In genomic region chr2:139114523-139114922, GRCm38 (mm10) we compare ENCODE assay signal across 16 mouse cellular contexts.
DNase-seq lines count a peak whose midpoint lies in the region; ATAC-seq lines count a peak whose summit lies in the region.
"Had no signal": no experiment of that assay in that cellular context is flagged by ENCODE, and none has a peak within 500 bp of the region (broad histone marks: within the 10 kb centered on the region; RNA-seq: fewer than 3 reads in every experiment).

No protein-coding gene starts in this region.

- 54% methylated on average over 4 of the region's 4 CpGs for WGBS in forebrain, embryonic 14.5 days
- WGBS in forebrain, embryonic 10.5 days, result 91% methylated on average over 4 of the region's 4 CpGs
- 78% methylated on average over 4 of the region's 4 CpGs for WGBS in neural tube, embryonic 14.5 days
- WGBS in neural tube, embryonic 15.5 days, result 59% methylated on average over 4 of the region's 4 CpGs

- DNase-seq in forebrain, embryonic 14.5 days (ENCODE audit: low spot score), result peak; percentile 2
- no peak for DNase-seq in forebrain, embryonic 10.5 days (ENCODE audit: extremely low spot score, low spot score)
- no peak for DNase-seq in heart, adult 11 months
- DNase-seq: adrenal gland, adult 2 months; adrenal gland, postnatal 10 days; adrenal gland, postnatal 25 days; cerebellum, adult 11-12 months; cerebellum, adult 2 months; cerebellum, adult 9-10 months; cerebellum, postnatal 10 days; forebrain, postnatal 0 days had no signal

- H3K9ac ChIP-seq in forebrain, embryonic 14.5 days (ENCODE audit: low read length), result no peak overlapping the region
- H3K9ac ChIP-seq in neural tube, embryonic 14.5 days (replicated peaks; ENCODE audit: low read depth, low read length), result no peak overlapping the region
- H3K9ac ChIP-seq in neural tube, embryonic 15.5 days (replicated peaks), result no peak overlapping the region
- H3K9ac ChIP-seq: embryonic facial prominence, embryonic 12.5 days; forebrain, embryonic 15.5 days; forebrain, postnatal 0 days had no signal

- H3K9me3 ChIP-seq in forebrain, embryonic 14.5 days (replicated peaks; ENCODE audit: control insufficient read depth, low read length), result no peaks in the 10 kb centered on the region
- no peaks in the 10 kb centered on the region for H3K9me3 ChIP-seq in forebrain, embryonic 10.5 days
- H3K9me3 ChIP-seq in neural tube, embryonic 14.5 days (ENCODE audit: control insufficient read depth, low read length), result no peaks in the 10 kb centered on the region
- H3K9me3 ChIP-seq in neural tube, embryonic 15.5 days (replicated peaks), result no peaks in the 10 kb centered on the region
- H3K9me3 ChIP-seq: embryonic facial prominence, embryonic 10.5 days; embryonic facial prominence, embryonic 12.5 days; forebrain, embryonic 15.5 days had no signal

- no peak overlapping the region for H3K4me2 ChIP-seq in forebrain, embryonic 14.5 days (ENCODE audit: low read length)
- H3K4me2 ChIP-seq in neural tube, embryonic 14.5 days (ENCODE audit: low read depth, low read length), result no peak overlapping the region
- H3K4me2 ChIP-seq in neural tube, embryonic 15.5 days, result no peak overlapping the region
- H3K4me2 ChIP-seq: embryonic facial prominence, embryonic 12.5 days; forebrain, embryonic 15.5 days had no signal

- no peaks in the 10 kb centered on the region for H3K27me3 ChIP-seq in forebrain, embryonic 14.5 days (replicated peaks; ENCODE audit: control insufficient read depth, insufficient read depth, low read length)
- H3K27me3 ChIP-seq in forebrain, embryonic 10.5 days (ENCODE audit: poor library complexity, severe bottlenecking), result no peaks in the 10 kb centered on the region
- H3K27me3 ChIP-seq in neural tube, embryonic 14.5 days (ENCODE audit: control insufficient read depth, insufficient read depth, low read length), result no peaks in the 10 kb centered on the region
- no peaks in the 10 kb centered on the region for H3K27me3 ChIP-seq in neural tube, embryonic 15.5 days (replicated peaks)
- H3K27me3 ChIP-seq: embryonic facial prominence, embryonic 12.5 days; forebrain, embryonic 15.5 days had no signal

- H3K36me3 ChIP-seq in forebrain, embryonic 14.5 days (ENCODE audit: control insufficient read depth, insufficient read depth, low read length), result no peaks in the 10 kb centered on the region
- no peaks in the 10 kb centered on the region for H3K36me3 ChIP-seq in forebrain, embryonic 10.5 days (replicated peaks)
- no peaks in the 10 kb centered on the region for H3K36me3 ChIP-seq in neural tube, embryonic 14.5 days (ENCODE audit: control insufficient read depth, insufficient read depth, low read length)
- no peaks in the 10 kb centered on the region for H3K36me3 ChIP-seq in neural tube, embryonic 15.5 days
- H3K36me3 ChIP-seq: embryonic facial prominence, embryonic 10.5 days; embryonic facial prominence, embryonic 12.5 days; forebrain, embryonic 15.5 days had no signal

- ATAC-seq in forebrain, embryonic 14.5 days, result no peak
- ATAC-seq in neural tube, embryonic 14.5 days (ENCODE audit: low read depth), result peak; percentile 66; the same call in 1 of the 2 replicates
- ATAC-seq in neural tube, embryonic 15.5 days (ENCODE audit: low FRiP score), result no peak
- ATAC-seq: forebrain, embryonic 15.5 days; forebrain, postnatal 0 days had no signal

- H3K4me1 ChIP-seq in forebrain, embryonic 14.5 days (ENCODE audit: control insufficient read depth, insufficient read depth, low read length), result no peaks in the 10 kb centered on the region
- H3K4me1 ChIP-seq in forebrain, embryonic 10.5 days, result no peaks in the 10 kb centered on the region
- no peaks in the 10 kb centered on the region for H3K4me1 ChIP-seq in neural tube, embryonic 14.5 days (ENCODE audit: control insufficient read depth, insufficient read depth, low read length)
- H3K4me1 ChIP-seq in neural tube, embryonic 15.5 days, result no peaks in the 10 kb centered on the region
- H3K4me1 ChIP-seq: embryonic facial prominence, embryonic 10.5 days; embryonic facial prominence, embryonic 12.5 days; forebrain, embryonic 15.5 days had no signal

- no peak overlapping the region for H3K4me3 ChIP-seq in forebrain, embryonic 14.5 days (ENCODE audit: low read depth, low read length)
- H3K4me3 ChIP-seq in forebrain, embryonic 10.5 days, result no peak overlapping the region
- no peak overlapping the region for H3K4me3 ChIP-seq in neural tube, embryonic 14.5 days (ENCODE audit: low read depth, low read length)
- H3K4me3 ChIP-seq in neural tube, embryonic 15.5 days (replicated peaks), result no peak overlapping the region
- H3K4me3 ChIP-seq: embryonic facial prominence, embryonic 10.5 days; embryonic facial prominence, embryonic 12.5 days; forebrain, embryonic 15.5 days had no signal

- no peak overlapping the region for H3K27ac ChIP-seq in forebrain, embryonic 14.5 days (ENCODE audit: low read depth, low read length)
- no peak overlapping the region for H3K27ac ChIP-seq in forebrain, embryonic 10.5 days
- no peak overlapping the region for H3K27ac ChIP-seq in neural tube, embryonic 14.5 days (ENCODE audit: low read depth, low read length)
- no peak overlapping the region for H3K27ac ChIP-seq in neural tube, embryonic 15.5 days (replicated peaks)
- H3K27ac ChIP-seq: embryonic facial prominence, embryonic 10.5 days; embryonic facial prominence, embryonic 12.5 days; forebrain, embryonic 15.5 days had no signal
